Mouse (Mus musculus): ENCODE data around the gene Actr2. TPM values are rescaled to one million over a fixed set of nuclear protein-coding genes. Genes with fewer than 3 reads are reported as not detected.
"Not testable (repeated sequence)": the region's sequence is repeated elsewhere in the genome, so short reads cannot be mapped to it uniquely, and the experiment has no call there.

The Actr2 gene
- polyA plus RNA-seq, 1 experiment from 2014 or later, result 75.7 TPM

DNA sequence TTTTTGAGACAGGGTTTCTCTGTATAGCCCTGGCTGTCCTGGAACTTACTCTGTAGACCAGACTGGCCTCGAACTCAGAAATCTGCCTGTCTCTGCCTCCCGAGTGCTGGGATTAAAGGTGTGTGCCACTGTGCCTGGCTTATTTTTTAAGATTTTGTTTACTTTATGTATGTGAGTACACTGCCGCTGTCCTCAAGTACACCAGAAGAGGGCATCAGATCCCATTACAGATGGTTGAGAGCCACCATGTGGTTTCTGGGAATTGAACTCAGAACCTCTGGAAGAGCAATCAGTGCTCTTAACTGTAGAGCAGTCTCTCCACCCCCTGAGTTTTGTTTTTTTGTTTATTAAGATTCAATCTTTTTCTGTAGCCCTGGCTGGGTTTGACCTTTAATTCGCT lies 31.0 kb upstream of the Actr2 start:
- H3K4me2 ChIP-seq (replicated peaks; ENCODE audit: low read depth, low read length); H3K9me3 ChIP-seq (ENCODE audit: control insufficient read depth, low read depth, low read length); H3K27me3 ChIP-seq (ENCODE audit: control insufficient read depth, insufficient read depth, low read length); ATAC-seq (ENCODE audit: insufficient number of reproducible peaks, insufficient read depth, low FRiP score, low read depth); H3K9ac ChIP-seq (replicated peaks; ENCODE audit: low read depth, low read length); H3K4me3 ChIP-seq (ENCODE audit: low read depth, low read length); H3K27ac ChIP-seq (ENCODE audit: low read length); H3K36me3 ChIP-seq (ENCODE audit: control insufficient read depth, insufficient read depth, low read length); H3K4me1 ChIP-seq (ENCODE audit: control insufficient read depth, insufficient read depth, low read length): not testable (repeated sequence)
- WGBS, result 82% methylated on average over 4 of the region's 4 CpGs

DNA sequence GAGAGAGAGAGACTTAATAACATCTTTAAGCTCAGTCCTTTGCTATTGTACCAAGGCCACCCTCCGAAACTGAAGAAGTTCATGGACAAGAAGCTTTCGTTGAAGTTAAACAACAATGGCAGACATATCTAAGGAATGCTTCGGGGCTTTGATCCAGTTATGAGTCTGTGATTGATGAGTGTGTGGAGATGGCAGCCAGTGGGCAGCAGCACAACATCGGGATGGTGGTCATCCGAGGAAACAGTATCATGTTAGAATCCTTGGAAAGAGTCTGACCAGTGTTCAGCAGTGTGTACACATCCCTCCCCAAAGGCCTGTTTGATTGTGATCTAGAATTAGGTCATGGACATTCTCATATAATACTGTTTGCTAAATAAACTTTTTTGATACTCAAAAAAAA lies 29.8 kb upstream of the Actr2 start:
- Histone ChIP-seq H3K36me3 (ENCODE audit: control insufficient read depth, insufficient read depth, low read length) (no peaks in the 10 kb centered on the region), H3K4me2 (replicated peaks; ENCODE audit: low read depth, low read length) (no peak overlapping the region), H3K27me3 (ENCODE audit: control insufficient read depth, insufficient read depth, low read length) (no peaks in the 10 kb centered on the region), H3K9ac (replicated peaks; ENCODE audit: low read depth, low read length) (no peak overlapping the region), H3K4me3 (ENCODE audit: low read depth, low read length) (no peak overlapping the region), H3K27ac (ENCODE audit: low read length) (no peak overlapping the region), H3K9me3 (ENCODE audit: control insufficient read depth, low read depth, low read length) (no peaks in the 10 kb centered on the region), H3K4me1 (ENCODE audit: control insufficient read depth, insufficient read depth, low read length) (no peaks in the 10 kb centered on the region)
- no peak for ATAC-seq (ENCODE audit: insufficient number of reproducible peaks, insufficient read depth, low FRiP score, low read depth)
- WGBS, result 78% methylated on average over 5 of the region's 5 CpGs

DNA sequence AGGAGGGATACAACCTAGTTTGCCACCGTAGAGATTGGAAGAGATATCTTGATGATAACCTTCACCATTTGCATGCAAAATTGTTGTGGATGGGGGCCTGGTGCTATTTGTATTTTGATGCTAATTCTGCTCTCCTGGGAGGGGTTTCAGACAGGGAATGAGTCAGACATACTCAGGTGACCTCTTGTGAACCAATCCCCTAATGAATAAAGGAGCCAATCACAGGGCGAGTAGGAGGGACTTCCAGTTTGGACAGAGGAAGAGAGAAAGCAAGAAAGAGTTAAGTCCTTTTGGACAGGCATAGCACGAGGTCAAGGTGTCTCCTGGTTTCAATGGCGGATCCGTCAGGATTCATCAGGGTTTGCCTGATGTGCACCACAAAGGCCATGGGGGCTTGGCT lies 27.6 kb upstream of the Actr2 start:
- no peaks in the 10 kb centered on the region for H3K9me3 ChIP-seq (ENCODE audit: control insufficient read depth, low read depth, low read length)
- no peak overlapping the region for H3K9ac ChIP-seq (replicated peaks; ENCODE audit: low read depth, low read length)
- no peaks in the 10 kb centered on the region for H3K4me1 ChIP-seq (ENCODE audit: control insufficient read depth, insufficient read depth, low read length)
- H3K36me3 ChIP-seq (ENCODE audit: control insufficient read depth, insufficient read depth, low read length), result no peaks in the 10 kb centered on the region
- H3K27me3 ChIP-seq (ENCODE audit: control insufficient read depth, insufficient read depth, low read length), result no peaks in the 10 kb centered on the region
- no peak overlapping the region for H3K27ac ChIP-seq (ENCODE audit: low read length)
- H3K4me3 ChIP-seq (ENCODE audit: low read depth, low read length), result no peak overlapping the region
- ATAC-seq (ENCODE audit: insufficient number of reproducible peaks, insufficient read depth, low FRiP score, low read depth), result no peak
- 85% methylated on average over 5 of the region's 5 CpGs for WGBS
- no peak overlapping the region for H3K4me2 ChIP-seq (replicated peaks; ENCODE audit: low read depth, low read length)

DNA sequence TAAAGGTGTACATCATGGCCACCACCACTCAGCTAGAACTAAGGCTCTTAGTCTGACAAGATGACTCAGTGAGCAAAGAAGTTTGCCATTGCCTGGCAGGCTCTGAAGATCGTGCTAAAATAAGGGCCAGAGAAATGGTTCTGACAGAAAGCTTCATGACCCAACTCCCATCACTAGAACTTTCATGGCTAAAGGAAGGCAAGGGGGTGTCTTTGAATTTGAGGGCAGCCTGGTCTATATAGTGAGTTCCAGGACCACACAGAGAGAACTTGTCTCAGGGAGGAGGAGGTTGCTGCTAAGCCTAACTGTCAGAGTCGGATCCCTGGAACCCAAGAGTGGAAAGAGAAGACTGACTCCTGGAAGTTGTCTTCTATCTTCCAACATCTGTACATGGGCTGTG lies 27.0 kb upstream of the Actr2 start:
- Histone ChIP-seq H3K9ac (replicated peaks; ENCODE audit: low read depth, low read length) (no peak overlapping the region), H3K36me3 (ENCODE audit: control insufficient read depth, insufficient read depth, low read length) (no peaks in the 10 kb centered on the region), H3K27ac (ENCODE audit: low read length) (no peak overlapping the region), H3K9me3 (ENCODE audit: control insufficient read depth, low read depth, low read length) (no peaks in the 10 kb centered on the region), H3K27me3 (ENCODE audit: control insufficient read depth, insufficient read depth, low read length) (no peaks in the 10 kb centered on the region), H3K4me3 (ENCODE audit: low read depth, low read length) (no peak overlapping the region), H3K4me2 (replicated peaks; ENCODE audit: low read depth, low read length) (no peak overlapping the region), H3K4me1 (ENCODE audit: control insufficient read depth, insufficient read depth, low read length) (no peaks in the 10 kb centered on the region)
- 93% methylated on average over 2 of the region's 2 CpGs for WGBS
- ATAC-seq (ENCODE audit: insufficient number of reproducible peaks, insufficient read depth, low FRiP score, low read depth), result no peak

DNA sequence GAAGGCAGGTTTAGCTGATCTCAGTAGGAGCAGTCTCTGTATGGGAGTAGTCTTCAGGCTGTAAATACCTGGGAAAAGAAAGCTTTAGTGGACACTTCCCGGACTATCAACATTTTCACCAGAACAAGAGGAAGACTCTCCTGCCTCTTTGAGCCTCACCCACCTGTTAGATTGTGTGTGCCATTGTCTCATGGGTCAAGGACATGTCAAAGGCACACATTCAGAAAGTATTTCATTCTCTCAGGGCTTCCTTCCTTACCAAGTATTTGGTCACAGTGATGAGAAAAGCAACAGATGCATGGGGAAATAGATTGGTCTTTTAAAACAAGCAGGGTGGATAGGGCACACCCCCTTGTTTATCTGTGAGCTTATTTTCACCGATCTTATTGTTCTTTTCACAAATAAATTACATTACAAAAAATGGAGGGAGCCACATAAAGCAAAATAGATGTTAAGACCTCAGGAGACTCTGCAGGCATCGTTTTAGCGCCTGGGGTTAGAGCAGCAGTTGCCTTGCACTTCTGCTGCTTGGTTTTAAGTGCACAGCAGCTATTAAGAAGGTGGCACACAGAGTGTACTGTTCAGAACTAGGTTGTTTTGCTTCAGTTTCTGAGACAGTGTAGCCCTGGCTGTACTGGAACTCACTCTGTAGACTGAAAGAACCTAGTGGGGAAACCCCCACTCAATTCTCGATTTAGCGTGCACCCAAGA lies 25.9 kb upstream of the Actr2 start:
- no peak overlapping the region for H3K4me3 ChIP-seq (ENCODE audit: low read depth, low read length)
- no peaks in the 10 kb centered on the region for H3K4me1 ChIP-seq (ENCODE audit: control insufficient read depth, insufficient read depth, low read length)
- no peak overlapping the region for H3K9ac ChIP-seq (replicated peaks; ENCODE audit: low read depth, low read length)
- 94% methylated on average over 6 of the region's 6 CpGs for WGBS
- H3K27ac ChIP-seq (ENCODE audit: low read length), result no peak overlapping the region
- no peaks in the 10 kb centered on the region for H3K36me3 ChIP-seq (ENCODE audit: control insufficient read depth, insufficient read depth, low read length)
- H3K27me3 ChIP-seq (ENCODE audit: control insufficient read depth, insufficient read depth, low read length), result no peaks in the 10 kb centered on the region
- H3K4me2 ChIP-seq (replicated peaks; ENCODE audit: low read depth, low read length), result no peak overlapping the region
- no peak for ATAC-seq (ENCODE audit: insufficient number of reproducible peaks, insufficient read depth, low FRiP score, low read depth)
- no peaks in the 10 kb centered on the region for H3K9me3 ChIP-seq (ENCODE audit: control insufficient read depth, low read depth, low read length)

DNA sequence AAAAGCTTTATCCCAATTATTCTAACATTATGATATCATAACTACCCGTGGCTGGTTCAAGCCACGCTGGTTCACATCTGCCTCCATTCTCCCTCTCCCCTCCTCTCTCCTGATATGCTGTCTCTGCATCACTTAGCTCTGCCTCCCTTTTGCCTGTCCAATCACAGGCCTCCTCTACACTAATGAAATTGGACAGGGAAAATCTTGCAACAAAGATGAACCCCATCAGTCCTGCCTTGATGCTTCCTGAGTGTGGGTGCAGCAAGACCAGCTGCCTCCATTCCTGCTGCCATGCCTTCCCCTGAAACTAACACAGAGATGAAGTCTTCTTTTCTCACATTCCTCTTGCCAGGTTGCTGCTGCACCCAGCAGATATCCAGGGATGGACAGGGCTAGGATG lies 25.2 kb upstream of the Actr2 start:
- WGBS, result 78% methylated on average over 2 of the region's 2 CpGs
- H3K27me3 ChIP-seq (ENCODE audit: control insufficient read depth, insufficient read depth, low read length), result no peaks in the 10 kb centered on the region
- H3K4me3 ChIP-seq (ENCODE audit: low read depth, low read length), result no peak overlapping the region
- H3K9ac ChIP-seq (replicated peaks; ENCODE audit: low read depth, low read length), result no peak overlapping the region
- ATAC-seq (ENCODE audit: insufficient number of reproducible peaks, insufficient read depth, low FRiP score, low read depth), result no peak
- H3K36me3 ChIP-seq (ENCODE audit: control insufficient read depth, insufficient read depth, low read length), result no peaks in the 10 kb centered on the region
- no peak overlapping the region for H3K4me2 ChIP-seq (replicated peaks; ENCODE audit: low read depth, low read length)
- H3K9me3 ChIP-seq (ENCODE audit: control insufficient read depth, low read depth, low read length), result no peaks in the 10 kb centered on the region
- no peaks in the 10 kb centered on the region for H3K4me1 ChIP-seq (ENCODE audit: control insufficient read depth, insufficient read depth, low read length)
- H3K27ac ChIP-seq (ENCODE audit: low read length), result no peak overlapping the region

DNA sequence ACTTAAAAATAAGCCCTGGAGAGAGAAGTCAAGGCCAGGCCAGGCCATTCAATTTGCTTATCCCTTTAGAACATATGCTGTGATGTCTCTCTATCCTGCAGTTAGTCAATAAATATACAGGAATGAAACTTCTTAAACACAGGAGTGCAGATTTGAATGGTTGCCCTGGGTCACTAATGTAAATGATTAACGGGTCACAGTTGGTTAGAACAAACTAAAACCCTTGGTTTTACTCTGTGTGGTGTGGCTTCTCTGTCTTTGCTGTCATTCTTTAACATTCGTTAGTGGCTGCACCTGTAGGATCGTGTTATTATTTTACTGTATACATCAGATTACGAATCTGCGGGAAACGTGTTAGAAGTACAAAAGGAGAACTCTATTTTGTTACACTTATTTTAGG lies 23.6 kb upstream of the Actr2 start:
- no peak overlapping the region for H3K4me2 ChIP-seq (replicated peaks; ENCODE audit: low read depth, low read length)
- no peak overlapping the region for H3K9ac ChIP-seq (replicated peaks; ENCODE audit: low read depth, low read length)
- no peak overlapping the region for H3K27ac ChIP-seq (ENCODE audit: low read length)
- no peak overlapping the region for H3K4me3 ChIP-seq (ENCODE audit: low read depth, low read length)
- H3K36me3 ChIP-seq (ENCODE audit: control insufficient read depth, insufficient read depth, low read length), result no peaks in the 10 kb centered on the region
- H3K9me3 ChIP-seq (ENCODE audit: control insufficient read depth, low read depth, low read length), result no peaks in the 10 kb centered on the region
- WGBS, result 56% methylated on average over 6 of the region's 6 CpGs
- ATAC-seq (ENCODE audit: insufficient number of reproducible peaks, insufficient read depth, low FRiP score, low read depth), result no peak
- H3K27me3 ChIP-seq (ENCODE audit: control insufficient read depth, insufficient read depth, low read length), result no peaks in the 10 kb centered on the region
- no peaks in the 10 kb centered on the region for H3K4me1 ChIP-seq (ENCODE audit: control insufficient read depth, insufficient read depth, low read length)

DNA sequence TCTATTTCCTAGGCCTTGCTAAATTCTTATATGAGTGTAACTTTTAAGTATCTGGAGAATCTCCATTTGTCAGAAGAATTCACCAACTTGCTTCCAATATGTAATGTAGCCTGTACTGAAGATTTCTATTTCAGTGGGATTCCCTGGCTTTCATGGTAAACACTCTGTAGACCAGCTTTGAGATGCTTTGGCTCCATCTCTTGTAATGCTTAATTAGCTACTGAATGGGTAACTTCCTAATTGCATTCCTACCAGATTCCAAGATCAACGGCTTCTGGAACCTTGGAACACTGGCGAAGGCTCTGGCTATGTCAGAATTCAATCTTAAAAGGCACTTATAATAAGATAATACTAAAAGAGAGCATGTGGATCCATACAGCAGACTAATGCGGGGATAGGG lies 22.2 kb upstream of the Actr2 start:
- not testable (repeated sequence) for H3K27me3 ChIP-seq (ENCODE audit: control insufficient read depth, insufficient read depth, low read length); H3K4me3 ChIP-seq (ENCODE audit: low read depth, low read length); ATAC-seq (ENCODE audit: insufficient number of reproducible peaks, insufficient read depth, low FRiP score, low read depth); H3K4me1 ChIP-seq (ENCODE audit: control insufficient read depth, insufficient read depth, low read length); H3K27ac ChIP-seq (ENCODE audit: low read length); H3K9ac ChIP-seq (replicated peaks; ENCODE audit: low read depth, low read length); H3K9me3 ChIP-seq (ENCODE audit: control insufficient read depth, low read depth, low read length); H3K4me2 ChIP-seq (replicated peaks; ENCODE audit: low read depth, low read length); H3K36me3 ChIP-seq (ENCODE audit: control insufficient read depth, insufficient read depth, low read length)
- WGBS, result 68% methylated on average over 3 of the region's 3 CpGs

DNA sequence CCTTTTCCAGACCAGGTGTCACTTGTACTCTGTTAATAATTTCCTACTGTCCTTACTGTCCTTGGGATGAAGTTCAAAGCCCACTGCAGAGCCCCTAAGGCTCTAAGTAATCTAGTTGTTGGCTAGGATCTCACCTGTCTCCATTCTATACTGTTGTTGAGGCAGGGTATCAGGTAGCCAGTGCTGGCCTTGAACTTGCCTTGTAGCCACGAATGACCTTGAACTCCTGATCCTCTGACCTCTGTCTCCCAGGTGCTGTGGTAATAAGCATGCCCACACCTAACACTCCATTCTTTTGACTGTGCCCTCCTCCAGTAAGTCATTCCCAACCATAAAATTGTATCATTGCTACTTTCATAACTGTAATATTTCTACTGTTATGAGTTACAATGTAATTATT lies 21.0 kb upstream of the Actr2 start:
- no peak for ATAC-seq (ENCODE audit: insufficient number of reproducible peaks, insufficient read depth, low FRiP score, low read depth)
- Histone ChIP-seq H3K36me3 (ENCODE audit: control insufficient read depth, insufficient read depth, low read length) (no peaks in the 10 kb centered on the region), H3K4me3 (ENCODE audit: low read depth, low read length) (no peak overlapping the region), H3K4me1 (ENCODE audit: control insufficient read depth, insufficient read depth, low read length) (no peaks in the 10 kb centered on the region), H3K9ac (replicated peaks; ENCODE audit: low read depth, low read length) (no peak overlapping the region), H3K27me3 (ENCODE audit: control insufficient read depth, insufficient read depth, low read length) (no peaks in the 10 kb centered on the region), H3K27ac (ENCODE audit: low read length) (no peak overlapping the region), H3K4me2 (replicated peaks; ENCODE audit: low read depth, low read length) (no peak overlapping the region), H3K9me3 (ENCODE audit: control insufficient read depth, low read depth, low read length) (no peaks in the 10 kb centered on the region)
- 88% methylated on average over 1 of the region's 1 CpGs for WGBS

Data from stomach, embryonic 14.5 days (tissue).